Mouse (Mus musculus): Measurements from ENCODE around the gene Il34. TPM values are rescaled to one million over a fixed set of nuclear protein-coding genes. Genes with fewer than 3 reads are reported as not detected.

The Il34 gene
- polyA plus RNA-seq, 1 experiment from 2014 or later = 1.2 TPM

DNA sequence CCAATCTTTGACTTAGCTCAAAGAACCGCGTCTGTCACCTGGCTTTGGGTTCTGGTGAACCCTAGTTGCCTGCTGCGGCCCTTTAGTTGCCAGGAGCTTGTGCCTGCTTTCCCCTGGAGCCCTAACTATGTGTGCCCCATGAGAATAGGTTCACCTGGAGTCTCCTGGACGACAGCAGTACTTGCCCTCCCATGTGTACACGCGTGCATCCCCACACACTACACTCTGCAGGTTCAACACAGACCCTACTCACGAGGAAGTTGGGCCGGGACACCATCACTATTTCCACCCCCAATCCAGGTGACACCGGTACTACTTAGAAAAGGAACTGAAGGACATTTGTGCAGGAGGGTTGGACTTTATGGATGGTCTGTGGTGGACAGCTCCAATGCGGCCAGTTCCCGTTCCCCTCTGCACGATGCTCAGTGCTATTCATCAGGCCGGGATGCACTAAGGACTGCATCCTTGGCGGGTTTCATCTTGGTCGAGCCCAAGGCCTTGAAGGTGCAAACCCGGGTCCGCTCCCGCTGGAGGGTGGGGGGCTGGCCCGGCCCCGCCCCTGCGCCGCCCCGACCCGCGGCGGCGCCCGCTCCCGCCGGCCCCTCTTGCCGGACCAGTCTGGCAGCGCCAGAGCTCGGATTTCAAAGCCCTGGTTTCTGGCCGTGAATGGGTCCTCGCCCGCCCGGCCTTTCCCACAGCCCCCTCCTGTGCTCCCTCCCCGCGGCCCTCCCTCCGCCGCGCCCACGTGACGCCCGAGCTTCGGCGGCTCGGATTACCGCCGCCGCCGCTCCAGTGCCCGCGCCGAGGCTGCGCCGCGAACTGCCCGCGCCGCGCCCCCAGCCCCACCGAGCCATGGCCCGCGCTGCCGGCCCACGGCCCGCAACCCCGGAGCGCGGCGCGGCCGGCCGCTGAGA lies 84.8 kb downstream of the Il34 start, which contains the start of gene Mtss1l:
Mtss1l (plus strand) TSS at position 792 of the 914 bp plus-strand sequence.
- peak within 1 kb of the TSS; percentile 58 for H3K4me3 ChIP-seq (ENCODE audit: low read depth, low read length)
- H3K9ac ChIP-seq (replicated peaks; ENCODE audit: low read depth, low read length) = peak within 1 kb of the TSS; percentile 90
- peak within 1 kb of the TSS; percentile 84 for H3K27ac ChIP-seq (ENCODE audit: low read length)
- peak within 1 kb of the TSS; percentile 92 for H3K4me2 ChIP-seq (replicated peaks; ENCODE audit: low read depth, low read length)
- H3K9me3 ChIP-seq (ENCODE audit: control insufficient read depth, low read depth, low read length) = no peaks in the 10 kb centered on the region
- peaks cover 4% of the 10 kb centered on the region for H3K36me3 ChIP-seq (ENCODE audit: control insufficient read depth, insufficient read depth, low read length)
- 3% methylated on average over 66 of the region's 75 CpGs for WGBS
- no peaks in the 10 kb centered on the region for H3K27me3 ChIP-seq (ENCODE audit: control insufficient read depth, insufficient read depth, low read length)
- ATAC-seq (ENCODE audit: insufficient number of reproducible peaks, insufficient read depth, low FRiP score, low read depth) = peak; percentile 86
- peaks cover 86% of the 10 kb centered on the region for H3K4me1 ChIP-seq (ENCODE audit: control insufficient read depth, insufficient read depth, low read length)

DNA sequence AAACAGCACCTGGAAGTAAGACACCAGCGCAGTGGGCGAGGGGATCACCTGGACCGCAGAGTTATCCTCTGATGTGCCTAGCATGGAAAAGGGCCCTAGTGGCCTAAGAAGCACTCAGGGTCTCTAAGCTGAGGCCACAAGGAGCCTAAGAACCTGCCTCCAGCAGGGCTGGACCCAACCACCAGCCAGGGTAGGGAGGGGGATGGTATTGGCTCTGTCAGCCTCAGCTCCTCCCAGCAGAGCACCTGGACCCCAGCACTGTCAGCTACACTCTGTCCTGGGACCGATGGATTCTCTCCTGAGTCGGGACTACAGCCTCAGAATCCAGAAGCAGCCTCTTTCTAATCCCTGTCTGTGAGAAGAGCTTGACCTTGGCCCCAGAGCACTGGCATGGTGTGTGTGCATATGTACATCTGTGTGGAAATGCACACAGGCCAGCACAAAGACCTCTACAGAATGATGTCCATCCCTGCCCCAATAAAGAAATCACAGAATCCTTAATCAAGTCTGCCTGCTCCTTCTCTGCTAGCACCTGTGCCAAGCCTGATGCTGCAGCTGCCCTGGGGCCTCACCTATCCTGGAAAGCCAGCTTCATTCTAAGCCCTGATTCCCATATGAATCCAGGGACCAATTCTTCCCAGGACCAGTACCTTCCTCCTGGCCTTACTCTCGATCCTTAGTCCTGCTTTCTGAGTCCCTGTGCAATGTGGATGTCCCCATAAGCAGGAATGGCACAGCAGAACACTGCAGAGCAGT lies 85.6 kb downstream of the Il34 start:
- Histone ChIP-seq H3K27me3 (ENCODE audit: control insufficient read depth, insufficient read depth, low read length) (no peaks in the 10 kb centered on the region), H3K4me1 (ENCODE audit: control insufficient read depth, insufficient read depth, low read length) (peaks cover 84% of the 10 kb centered on the region), H3K4me3 (ENCODE audit: low read depth, low read length) (no peak overlapping the region), H3K27ac (ENCODE audit: low read length) (peak overlapping the region; percentile 84; the same call in 1 of the 2 replicates), H3K9ac (replicated peaks; ENCODE audit: low read depth, low read length) (no peak overlapping the region), H3K4me2 (replicated peaks; ENCODE audit: low read depth, low read length) (0 out of 2 replicates have a peak overlapping the region, but pooled peaks have one; percentile 92), H3K36me3 (ENCODE audit: control insufficient read depth, insufficient read depth, low read length) (peaks cover 4% of the 10 kb centered on the region), H3K9me3 (ENCODE audit: control insufficient read depth, low read depth, low read length) (no peaks in the 10 kb centered on the region)
- WGBS = 45% methylated on average over 6 of the region's 6 CpGs
- no peak for ATAC-seq (ENCODE audit: insufficient number of reproducible peaks, insufficient read depth, low FRiP score, low read depth)

DNA sequence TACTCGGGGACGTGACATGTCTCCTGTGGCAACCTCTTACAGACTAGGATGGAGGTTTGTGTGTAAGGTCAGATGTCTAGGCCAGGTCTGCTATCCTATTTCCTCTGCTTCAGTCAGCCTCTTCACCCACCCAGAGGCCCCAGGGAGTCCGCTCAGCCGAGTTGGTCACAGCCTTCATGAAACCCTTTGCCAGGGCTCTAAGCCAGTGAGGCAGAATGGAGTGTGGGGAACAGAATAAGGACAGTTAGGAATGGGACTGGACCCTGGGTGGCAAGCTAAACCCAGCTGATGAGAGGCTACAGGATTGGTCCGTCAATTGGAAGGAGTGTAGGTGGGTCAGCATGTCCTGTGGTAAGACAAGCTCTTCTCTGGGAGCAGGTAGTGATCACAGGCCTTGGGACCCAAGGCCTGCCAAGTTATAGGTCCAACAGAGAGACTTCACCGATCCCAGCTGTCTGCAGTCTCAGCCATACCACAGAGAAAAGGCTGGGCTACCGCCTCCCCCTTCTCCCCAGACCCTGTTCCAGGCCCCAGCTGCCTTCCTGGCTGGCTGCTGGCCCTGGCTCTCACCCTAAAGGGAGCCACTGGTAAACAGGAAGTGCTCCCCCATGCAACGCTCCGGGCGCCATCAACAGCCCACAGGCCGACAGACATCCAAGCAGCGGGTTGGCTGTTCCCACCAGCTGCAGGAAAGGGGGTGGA lies 86.6 kb downstream of the Il34 start:
- H3K27me3 ChIP-seq (ENCODE audit: control insufficient read depth, insufficient read depth, low read length) = no peaks in the 10 kb centered on the region
- H3K27ac ChIP-seq (ENCODE audit: low read length) = peak overlapping the region; percentile 74; the same call in 1 of the 2 replicates
- peaks cover 74% of the 10 kb centered on the region for H3K4me1 ChIP-seq (ENCODE audit: control insufficient read depth, insufficient read depth, low read length)
- no peak overlapping the region for H3K9ac ChIP-seq (replicated peaks; ENCODE audit: low read depth, low read length)
- no peak overlapping the region for H3K4me3 ChIP-seq (ENCODE audit: low read depth, low read length)
- H3K36me3 ChIP-seq (ENCODE audit: control insufficient read depth, insufficient read depth, low read length) = peaks cover 2% of the 10 kb centered on the region; the same call in 1 of the 2 replicates
- no peak for ATAC-seq (ENCODE audit: insufficient number of reproducible peaks, insufficient read depth, low FRiP score, low read depth)
- H3K9me3 ChIP-seq (ENCODE audit: control insufficient read depth, low read depth, low read length) = no peaks in the 10 kb centered on the region
- 39% methylated on average over 12 of the region's 12 CpGs for WGBS
- H3K4me2 ChIP-seq (replicated peaks; ENCODE audit: low read depth, low read length) = peak overlapping the region; percentile 7; the same call in 1 of the 2 replicates

DNA sequence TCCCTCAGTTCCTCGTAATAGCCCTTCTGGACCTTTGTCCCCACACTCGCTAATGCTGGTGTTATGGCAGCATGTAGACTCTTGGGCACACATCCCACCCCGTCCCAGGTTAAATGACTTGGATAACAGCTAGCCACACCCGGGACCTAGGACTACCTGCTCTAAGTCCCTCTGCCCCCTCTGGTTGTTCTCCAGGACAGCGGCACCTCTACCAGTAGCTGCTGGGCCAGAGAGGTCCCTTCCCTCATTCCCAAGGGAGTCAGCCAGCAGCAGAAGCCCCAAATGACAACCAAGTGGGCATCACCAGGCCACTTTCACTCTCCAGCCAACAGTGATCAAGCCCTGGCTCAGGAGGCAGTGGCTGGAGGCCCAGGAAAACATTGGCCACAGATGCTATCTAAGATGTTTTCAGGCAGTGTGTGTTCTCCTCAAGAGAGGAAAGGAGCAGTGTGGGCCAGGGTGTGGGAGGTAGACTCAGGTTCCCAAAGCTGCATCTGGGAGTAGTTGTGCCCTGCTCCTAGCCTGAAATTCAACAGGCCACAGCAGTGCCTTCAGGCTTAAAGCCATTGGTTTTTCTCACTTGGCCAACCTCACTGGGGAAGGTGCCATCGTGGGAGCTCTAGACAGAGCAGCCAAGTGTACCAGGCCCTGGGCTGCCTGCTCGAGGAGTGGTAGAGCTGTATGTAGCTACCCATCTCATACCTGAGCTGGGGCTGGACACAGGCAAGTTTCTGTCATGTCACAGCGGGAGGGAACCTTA lies 87.3 kb downstream of the Il34 start:
- WGBS = 76% methylated on average over 8 of the region's 8 CpGs
- H3K36me3 ChIP-seq (ENCODE audit: control insufficient read depth, insufficient read depth, low read length) = peaks cover 9% of the 10 kb centered on the region
- H3K4me2 ChIP-seq (replicated peaks; ENCODE audit: low read depth, low read length) = no peak overlapping the region
- H3K9ac ChIP-seq (replicated peaks; ENCODE audit: low read depth, low read length) = no peak overlapping the region
- no peak for ATAC-seq (ENCODE audit: insufficient number of reproducible peaks, insufficient read depth, low FRiP score, low read depth)
- H3K9me3 ChIP-seq (ENCODE audit: control insufficient read depth, low read depth, low read length) = no peaks in the 10 kb centered on the region
- H3K27me3 ChIP-seq (ENCODE audit: control insufficient read depth, insufficient read depth, low read length) = no peaks in the 10 kb centered on the region
- peaks cover 67% of the 10 kb centered on the region for H3K4me1 ChIP-seq (ENCODE audit: control insufficient read depth, insufficient read depth, low read length)
- H3K4me3 ChIP-seq (ENCODE audit: low read depth, low read length) = no peak overlapping the region
- H3K27ac ChIP-seq (ENCODE audit: low read length) = peak overlapping the region; percentile 74; the same call in 1 of the 2 replicates

DNA sequence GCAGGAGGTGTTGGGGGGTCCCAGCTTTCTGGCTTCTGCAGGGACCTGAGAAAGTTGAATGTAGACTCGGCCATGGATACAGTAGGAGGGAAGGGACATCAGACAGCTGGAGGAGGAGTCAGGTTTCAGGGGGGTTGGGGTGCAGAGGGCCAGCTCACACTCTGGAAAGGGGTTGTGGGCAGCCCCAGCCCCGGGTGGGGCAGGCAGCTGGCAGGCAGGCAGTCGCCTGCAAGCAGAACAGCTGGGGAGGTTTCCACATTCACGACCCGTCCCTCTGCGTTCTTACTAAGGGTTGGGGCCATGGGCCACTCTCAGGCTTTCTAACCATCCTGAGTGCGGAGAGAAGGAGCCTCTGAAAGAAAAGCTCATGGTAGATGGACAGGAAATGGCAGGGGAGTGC lies 88.6 kb downstream of the Il34 start:
- H3K4me1 ChIP-seq (ENCODE audit: control insufficient read depth, insufficient read depth, low read length) = peaks cover 55% of the 10 kb centered on the region
- no peak overlapping the region for H3K4me2 ChIP-seq (replicated peaks; ENCODE audit: low read depth, low read length)
- no peak overlapping the region for H3K4me3 ChIP-seq (ENCODE audit: low read depth, low read length)
- no peak for ATAC-seq (ENCODE audit: insufficient number of reproducible peaks, insufficient read depth, low FRiP score, low read depth)
- peak overlapping the region; percentile 84 for H3K27ac ChIP-seq (ENCODE audit: low read length)
- 21% methylated on average over 7 of the region's 7 CpGs for WGBS
- H3K9ac ChIP-seq (replicated peaks; ENCODE audit: low read depth, low read length) = no peak overlapping the region
- no peaks in the 10 kb centered on the region for H3K9me3 ChIP-seq (ENCODE audit: control insufficient read depth, low read depth, low read length)
- peaks cover 9% of the 10 kb centered on the region for H3K36me3 ChIP-seq (ENCODE audit: control insufficient read depth, insufficient read depth, low read length)
- H3K27me3 ChIP-seq (ENCODE audit: control insufficient read depth, insufficient read depth, low read length) = no peaks in the 10 kb centered on the region

DNA sequence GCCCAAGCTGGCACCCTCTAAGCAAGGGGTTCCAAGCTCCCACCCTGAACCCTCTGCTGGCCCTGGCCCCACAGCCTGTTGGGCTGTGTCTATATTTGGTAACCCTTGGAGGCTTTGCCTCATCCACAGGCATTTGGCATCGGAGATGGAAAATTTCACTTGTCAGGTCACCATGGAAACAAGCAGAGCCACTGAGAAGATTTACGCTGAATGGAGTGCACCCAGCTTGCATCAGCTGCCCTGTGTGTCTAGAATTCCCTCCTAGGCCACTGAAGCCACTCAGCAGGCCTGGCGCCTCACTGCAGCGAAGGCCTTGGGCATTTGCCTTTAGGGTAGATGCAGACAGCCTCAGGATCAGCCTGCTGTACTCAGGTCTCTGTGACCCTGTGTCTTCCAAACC lies 89.6 kb downstream of the Il34 start:
- peak; percentile 39; the same call in 1 of the 2 replicates for ATAC-seq (ENCODE audit: insufficient number of reproducible peaks, insufficient read depth, low FRiP score, low read depth)

DNA sequence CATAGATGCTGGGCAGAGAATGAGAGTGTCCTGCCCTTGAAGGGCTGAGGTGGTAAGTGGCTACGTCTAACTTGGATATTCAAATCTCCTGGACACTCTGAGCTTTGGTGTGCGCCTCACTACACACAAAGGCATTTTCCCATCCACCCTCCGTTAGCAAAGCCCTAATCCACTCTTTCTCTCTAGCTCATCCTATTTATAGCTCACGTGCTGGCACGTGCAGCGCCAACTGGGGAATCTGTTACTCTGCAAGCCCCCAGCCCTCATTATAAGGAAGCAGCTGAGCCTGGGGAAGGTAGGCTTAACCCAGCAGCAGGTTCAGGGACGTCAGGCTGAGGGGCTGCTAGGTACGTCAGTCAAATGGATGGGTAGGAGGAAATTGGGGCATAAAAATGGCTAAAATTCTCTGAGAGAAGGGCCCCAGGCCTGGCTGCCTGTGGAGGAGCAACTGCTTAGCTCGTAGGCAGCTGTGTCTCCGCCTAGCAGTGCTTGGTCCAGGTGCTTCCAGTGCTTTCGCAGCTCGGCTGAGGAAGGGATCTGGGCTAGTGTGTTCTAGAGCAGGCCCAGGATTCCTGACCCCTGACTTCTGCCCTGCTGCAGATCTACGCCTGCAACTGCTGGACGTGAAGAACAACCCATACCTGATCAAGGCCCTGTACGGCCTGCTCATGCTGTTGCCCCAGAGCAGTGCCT lies 90.8 kb downstream of the Il34 start:
- ATAC-seq (ENCODE audit: insufficient number of reproducible peaks, insufficient read depth, low FRiP score, low read depth) = no peak

More for the DNA sequence above, 89.6 kb downstream of the Il34 start:
- H3K27me3 ChIP-seq (ENCODE audit: control insufficient read depth, insufficient read depth, low read length) = no peaks in the 10 kb centered on the region
- peak overlapping the region; percentile 84 for H3K27ac ChIP-seq (ENCODE audit: low read length)
- H3K4me1 ChIP-seq (ENCODE audit: control insufficient read depth, insufficient read depth, low read length) = peaks cover 57% of the 10 kb centered on the region
- H3K4me2 ChIP-seq (replicated peaks; ENCODE audit: low read depth, low read length) = no peak overlapping the region
- no peak overlapping the region for H3K9ac ChIP-seq (replicated peaks; ENCODE audit: low read depth, low read length)
- H3K36me3 ChIP-seq (ENCODE audit: control insufficient read depth, insufficient read depth, low read length) = peaks cover 9% of the 10 kb centered on the region
- WGBS = 51% methylated on average over 4 of the region's 4 CpGs
- H3K9me3 ChIP-seq (ENCODE audit: control insufficient read depth, low read depth, low read length) = no peaks in the 10 kb centered on the region
- no peak overlapping the region for H3K4me3 ChIP-seq (ENCODE audit: low read depth, low read length)

More for the DNA sequence above, 90.8 kb downstream of the Il34 start:
- Histone ChIP-seq H3K4me1 (ENCODE audit: control insufficient read depth, insufficient read depth, low read length) (peaks cover 58% of the 10 kb centered on the region), H3K9me3 (ENCODE audit: control insufficient read depth, low read depth, low read length) (no peaks in the 10 kb centered on the region), H3K27ac (ENCODE audit: low read length) (peak overlapping the region; percentile 84), H3K4me3 (ENCODE audit: low read depth, low read length) (no peak overlapping the region), H3K27me3 (ENCODE audit: control insufficient read depth, insufficient read depth, low read length) (no peaks in the 10 kb centered on the region), H3K36me3 (ENCODE audit: control insufficient read depth, insufficient read depth, low read length) (peaks cover 9% of the 10 kb centered on the region), H3K4me2 (replicated peaks; ENCODE audit: low read depth, low read length) (no peak overlapping the region), H3K9ac (replicated peaks; ENCODE audit: low read depth, low read length) (no peak overlapping the region)
- 77% methylated on average over 15 of the region's 15 CpGs for WGBS

All from stomach, embryonic 14.5 days (tissue).